Mouse (Mus musculus): ENCODE measurements around the gene Wdhd1.
"Not testable (repeated sequence)": the region's sequence is repeated elsewhere in the genome, so short reads cannot be mapped to it uniquely, and the experiment has no call there.

The Wdhd1 gene

GRCm38 (mm10) chr14:47276637-47277393 lies at the start of gene Wdhd1, which contains the start of gene Socs4:
TSS of gene Wdhd1 (minus strand) at chr14:47276857.
TSS of gene Socs4 (plus strand) at chr14:47276931.
- DNase-seq, result peak; percentile 95

- no peak for DNase-seq
These were observed 49.5 kb upstream of the Wdhd1 start for GRCm38 (mm10) chr14:47325965-47326761.

- DNase-seq, result not testable (repeated sequence)
These were observed 44.9 kb upstream of the Wdhd1 start for GRCm38 (mm10) chr14:47321581-47321980.

- DNase-seq, result no peak
These were observed 42.7 kb upstream of the Wdhd1 start for GRCm38 (mm10) chr14:47319362-47319761.

GRCm38 (mm10) chr14:47310342-47311181 lies 33.9 kb upstream of the Wdhd1 start:
- DNase-seq, result peak; percentile 95

DNA sequence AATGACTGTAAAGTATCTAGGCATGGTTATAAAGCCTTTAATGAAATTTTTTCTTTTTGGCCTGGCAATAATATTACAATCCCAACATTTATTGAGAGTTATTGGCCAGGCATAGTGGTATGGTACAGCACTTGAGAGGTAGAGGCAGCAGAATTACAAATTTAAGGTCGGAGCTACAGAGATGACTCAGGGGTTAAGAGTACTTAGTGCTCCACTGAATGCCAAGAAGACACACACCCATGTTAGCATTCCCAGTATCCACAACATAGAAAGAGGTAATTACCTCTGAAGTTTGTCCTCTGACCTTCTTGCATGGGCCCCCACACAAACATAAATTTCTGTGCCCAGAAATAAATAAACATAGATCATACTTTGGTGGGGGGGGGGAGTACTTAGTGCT lies 32.4 kb upstream of the Wdhd1 start:
- no peak for DNase-seq

GRCm38 (mm10) chr14:47307669-47308068 lies 31.0 kb upstream of the Wdhd1 start:
- DNase-seq, result no peak

DNA sequence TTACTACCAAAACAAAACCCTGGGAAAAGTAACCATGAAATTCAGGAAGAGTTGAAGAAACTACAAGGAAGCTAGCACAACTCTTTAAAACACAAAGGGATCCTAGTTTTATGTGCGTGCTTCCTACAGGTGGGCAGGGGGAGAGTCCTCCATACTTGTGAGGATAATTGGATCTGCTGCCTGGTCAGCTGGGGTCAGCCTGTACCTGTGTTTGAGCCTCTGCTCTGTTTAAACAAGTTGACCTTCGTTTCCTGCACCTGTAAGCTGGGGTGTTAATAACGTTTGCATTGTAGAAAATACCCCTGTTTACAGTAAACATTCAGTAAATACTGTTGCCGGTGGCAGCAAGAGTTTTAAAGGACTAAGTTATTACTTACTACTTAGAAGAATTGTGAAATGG lies 29.3 kb upstream of the Wdhd1 start:
- DNase-seq, result no peak

DNA sequence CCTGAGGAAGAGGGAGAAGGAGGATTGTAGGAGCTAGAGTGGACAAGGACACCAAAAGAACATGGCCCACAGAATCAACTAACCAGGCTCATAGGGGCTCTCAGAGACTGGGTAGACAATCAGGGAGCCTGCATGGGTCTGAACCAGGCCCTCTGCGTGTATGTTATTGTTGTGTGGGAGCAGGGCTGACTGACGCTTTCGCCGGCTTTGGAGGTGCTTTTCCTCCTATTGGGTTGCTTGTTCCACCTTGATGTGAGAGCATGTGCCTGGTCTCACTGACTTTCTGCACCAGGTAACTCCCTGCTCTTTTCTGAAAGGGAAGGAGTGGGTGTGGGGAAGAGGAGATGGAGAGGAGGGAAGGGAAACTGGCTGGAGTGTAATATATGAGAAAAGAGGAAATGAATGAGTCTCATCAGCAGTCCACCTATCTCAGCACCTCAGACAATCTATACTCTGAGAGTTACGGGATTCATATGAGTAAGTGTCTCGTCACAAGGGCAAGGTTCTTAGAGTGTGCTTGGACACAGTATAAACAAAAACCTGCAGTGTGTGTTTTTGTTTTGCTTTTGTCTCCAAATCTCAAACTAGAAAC lies 28.3 kb upstream of the Wdhd1 start:
- no peak for DNase-seq

DNA sequence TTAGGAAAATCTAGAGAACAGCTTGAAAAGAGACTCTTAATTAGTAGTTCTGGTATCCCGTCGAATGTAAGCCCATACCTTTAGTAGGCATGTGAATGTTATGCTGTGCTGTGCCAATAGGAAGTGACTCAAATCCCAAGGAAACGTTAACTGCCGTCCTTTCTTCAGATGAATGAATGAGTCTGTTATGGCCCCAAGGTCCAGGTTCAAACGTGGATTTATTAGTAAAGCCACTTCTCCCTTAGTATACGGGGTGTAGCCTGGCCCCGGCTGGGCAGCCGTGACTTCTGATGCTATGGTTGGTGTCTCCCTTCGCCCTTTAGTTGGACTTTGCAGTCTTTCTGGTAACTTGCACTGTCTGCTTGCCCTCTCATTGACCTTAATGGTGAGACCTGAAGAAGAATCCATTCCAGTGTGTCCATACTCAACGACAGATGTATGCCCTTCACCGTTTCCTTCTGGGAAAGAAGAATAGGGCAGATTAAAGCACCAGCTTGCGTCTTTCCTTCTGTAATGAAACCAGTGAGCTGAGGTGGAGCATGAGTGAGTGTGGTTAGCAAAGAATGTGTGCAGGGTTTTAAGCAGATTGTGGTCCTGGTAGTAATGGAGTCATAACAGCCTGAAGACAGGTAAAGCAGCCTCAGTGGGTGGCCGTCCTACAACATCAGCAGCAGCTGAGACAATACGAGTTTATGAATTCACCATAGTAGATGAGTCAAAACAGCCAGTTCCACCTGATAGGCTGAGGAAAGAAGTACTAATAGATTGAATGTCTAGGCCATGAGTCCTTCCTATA lies 26.4 kb upstream of the Wdhd1 start:
- no peak for DNase-seq

- DNase-seq, result no peak
These were observed 22.2 kb upstream of the Wdhd1 start for GRCm38 (mm10) chr14:47298819-47299261.

GRCm38 (mm10) chr14:47298408-47298792 lies 21.7 kb upstream of the Wdhd1 start:
- DNase-seq, result no peak

DNA sequence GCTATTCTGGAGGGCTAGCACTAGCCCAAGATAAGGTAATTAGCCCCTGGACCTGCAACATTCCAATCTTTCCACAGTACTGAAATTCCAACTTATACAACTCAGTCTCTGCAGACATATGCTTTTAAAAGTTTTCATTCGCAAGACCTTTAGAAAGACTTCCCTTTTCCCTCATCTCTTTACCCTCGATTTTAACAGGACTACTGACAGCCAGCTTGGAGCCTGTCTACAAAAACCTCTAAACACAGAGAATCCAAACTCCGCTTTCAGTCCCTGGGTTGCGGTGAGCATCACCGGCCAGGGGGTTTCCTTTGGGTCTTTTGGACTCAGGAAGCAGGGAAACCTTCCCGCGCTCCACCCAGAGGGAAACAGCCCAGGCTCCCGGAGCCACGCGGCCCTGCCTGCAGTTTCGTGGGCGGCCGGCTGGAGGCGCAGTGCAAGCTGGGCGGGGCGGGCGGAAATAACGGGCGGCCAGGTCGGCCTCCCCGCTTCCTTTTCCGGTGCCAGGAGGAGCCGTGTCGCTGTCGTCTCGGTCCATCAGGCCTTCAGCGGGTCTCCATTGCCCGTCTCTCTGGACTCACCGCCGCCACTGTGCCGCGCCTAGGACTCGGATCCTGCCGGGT lies 21.2 kb upstream of the Wdhd1 start, which contains the start of gene Mapk1ip1l:
TSS of gene Mapk1ip1l (plus strand) at position 482 of the 623 bp plus-strand sequence.
- DNase-seq, result peak; percentile 90

DNA sequence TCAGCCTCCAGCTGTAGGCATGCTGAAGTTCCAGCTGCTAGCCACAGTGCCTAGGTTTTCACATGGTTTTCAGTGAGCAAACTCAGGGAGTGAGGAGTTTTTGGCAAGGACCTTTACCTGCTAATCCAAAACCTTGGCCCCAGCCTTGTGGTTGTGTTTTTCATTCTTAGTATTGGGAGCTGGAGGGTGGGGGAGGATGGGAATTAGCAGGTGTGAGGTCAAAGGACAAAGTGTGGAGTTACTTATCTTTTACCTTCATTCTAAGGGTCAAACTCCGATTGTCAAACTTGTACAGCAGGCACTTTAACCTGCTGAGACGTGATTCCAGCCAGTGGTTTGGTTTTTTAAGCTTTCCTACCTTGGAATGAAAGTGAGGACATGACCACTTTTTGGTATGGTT lies 19.6 kb upstream of the Wdhd1 start:
- no peak for DNase-seq

DNA sequence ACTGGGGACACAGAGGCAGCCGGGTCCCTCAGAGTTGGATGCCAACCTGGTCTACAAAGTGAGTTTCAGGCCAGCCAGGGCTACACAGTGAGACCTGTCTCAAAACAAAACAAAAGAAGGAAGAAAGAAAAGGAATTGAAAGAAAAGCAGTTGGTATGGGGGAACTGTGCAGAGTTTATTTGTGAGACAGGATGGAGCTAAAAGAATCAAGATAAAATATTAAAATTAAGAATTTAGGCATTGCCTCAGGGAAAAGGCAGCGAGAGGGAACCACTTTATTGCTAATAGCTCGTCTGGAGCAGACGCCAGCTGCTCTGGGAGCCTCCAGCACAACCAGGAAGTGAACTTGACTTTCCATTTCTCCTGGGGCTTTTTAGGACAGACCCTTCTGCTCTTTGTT lies 17.5 kb upstream of the Wdhd1 start:
- no peak for DNase-seq

DNA sequence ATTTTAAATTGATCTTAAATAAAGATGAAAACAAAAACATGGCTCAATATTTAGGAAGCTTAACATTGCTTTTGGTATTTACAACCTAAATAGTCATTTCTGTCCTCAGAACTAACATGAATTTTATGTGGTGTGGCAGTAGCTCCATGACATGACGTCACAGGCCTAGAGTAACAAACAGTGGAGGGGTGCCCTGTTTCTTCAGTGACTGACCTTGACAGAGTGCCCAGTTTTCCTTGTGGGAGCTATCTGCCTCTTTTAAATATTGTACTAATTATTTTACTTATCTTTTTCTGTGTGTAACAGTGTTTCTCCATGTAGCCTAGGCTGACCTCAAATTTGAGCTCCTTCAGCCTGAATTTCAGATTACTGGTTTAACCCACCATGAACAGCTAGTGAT lies 15.1 kb upstream of the Wdhd1 start:
- DNase-seq, result no peak

- no peak for DNase-seq
These were observed 10.4 kb upstream of the Wdhd1 start for GRCm38 (mm10) chr14:47287021-47287420.

GRCm38 (mm10) chr14:47286215-47286614 lies 9.6 kb upstream of the Wdhd1 start:
- DNase-seq, result no peak

GRCm38 (mm10) chr14:47285271-47285670 lies 8.6 kb upstream of the Wdhd1 start:
- DNase-seq, result no peak

DNA sequence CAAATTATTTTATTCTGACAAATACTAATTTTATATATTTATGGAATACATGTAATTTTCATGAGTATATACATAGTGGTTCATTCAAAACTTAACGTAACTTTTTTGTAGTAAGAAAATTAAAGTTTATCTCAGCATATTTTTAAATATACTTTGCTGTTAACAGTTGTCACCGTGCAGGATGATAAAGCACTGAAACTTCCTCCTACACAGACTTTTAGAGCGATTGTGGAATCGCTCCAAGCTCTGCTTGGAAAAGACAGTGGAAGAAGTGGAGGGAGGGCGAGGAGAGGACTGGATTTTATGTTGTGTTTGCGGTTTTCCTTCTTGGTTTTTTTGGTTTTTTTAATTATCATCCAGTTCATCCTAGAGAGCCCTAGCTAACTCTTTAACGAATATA lies 6.9 kb upstream of the Wdhd1 start:
- DNase-seq, result no peak

DNA sequence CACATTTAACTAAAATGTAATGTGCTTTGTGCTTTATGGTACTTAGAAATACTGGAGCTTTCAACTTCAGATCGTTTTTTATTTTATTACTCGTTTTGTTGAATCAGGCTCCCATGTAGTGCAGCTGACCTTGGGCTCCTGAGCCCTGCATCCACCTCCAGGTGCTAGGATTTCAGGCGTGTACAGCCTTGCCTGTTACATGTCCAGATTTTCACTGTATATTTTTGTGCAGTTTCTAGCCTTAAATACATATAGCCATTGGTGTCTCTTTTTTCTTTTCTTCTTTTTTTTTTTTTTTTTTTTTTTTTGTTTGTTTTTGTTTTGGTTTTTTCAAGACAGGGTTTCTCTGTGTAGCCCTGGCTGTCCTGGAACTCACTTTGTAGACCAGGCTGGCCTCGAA lies 4.9 kb upstream of the Wdhd1 start:
- no peak for DNase-seq
